Mouse (Mus musculus): ENCODE data around the gene Gm40193.

GRCm38 (mm10) chr11:70564276-70564873 is 31.6 kb upstream of the Gm40193 start:
- TF ChIP-seq POLR2A (IDR thresholded peaks at IDR 0.05; ENCODE audit: low read depth, low read length) = no peak
- no peak for TF ChIP-seq CTCF (IDR thresholded peaks at IDR 0.05; ENCODE audit: extremely low read depth, insufficient read length, insufficient replicate concordance, low read depth, low read length)

Data from small intestine, adult 2 months (tissue).